Mouse (Mus musculus) ES-E14 (cell line): Measurements from ENCODE around the gene Anapc13.

ENCODE experiments used
- CHD2 ChIP-seq: IDR thresholded peaks from 2 replicates; pipeline ENCODE4 v1.6.1; 2014; ENCODE audit warnings: mild to moderate bottlenecking, low read depth, low read length, inconsistent platforms
- HCFC1 ChIP-seq: IDR thresholded peaks from 2 replicates; pipeline ENCODE4 v1.6.1; 2012; ENCODE audit warnings: low read length, inconsistent platforms, borderline replicate concordance; ENCODE audit not compliant: insufficient read depth
- MAFK ChIP-seq: IDR thresholded peaks from 2 replicates; pipeline ENCODE4 v1.6.1; 2014; ENCODE audit warnings: mild to moderate bottlenecking, low read depth, low read length, inconsistent platforms; ENCODE audit not compliant: insufficient read depth
- ZC3H11A ChIP-seq: IDR thresholded peaks from 2 replicates; pipeline ENCODE4 v1.6.1; 2012; ENCODE audit warnings: low read depth, mild to moderate bottlenecking, inconsistent platforms, low read length, borderline replicate concordance
- ZNF384 ChIP-seq: IDR thresholded peaks from 2 replicates; pipeline ENCODE4 v1.6.1; 2012; ENCODE audit warnings: low read depth, low read length, inconsistent platforms

- no peak for TF ChIP-seq HCFC1
- no peak for TF ChIP-seq CHD2
- no peak for TF ChIP-seq MAFK
- no peak for TF ChIP-seq ZC3H11A
- TF ChIP-seq ZNF384: no peak
These were observed 49.8 kb downstream of the Anapc13 start for GRCm38 (mm10) chr9:102675922-102676321.
